Mouse (Mus musculus) cerebellum, adult 11 months (tissue): Measurements from ENCODE around the gene Pip5kl1.

Experiments used
- DNase-seq: peaks from one replicate; pipeline ENCODE4 v3.0.0; 2022

Gene Pip5kl1

GRCm38 (mm10) chr2:32620682-32621516, 46.3 kb downstream of the Pip5kl1 start:
- DNase-seq = peak; percentile 6

- peak; percentile 10 for DNase-seq
Observed at GRCm38 (mm10) chr2:32621517-32621859, 46.9 kb downstream of the Pip5kl1 start, which contains the start of gene Ak1. Gene Ak1, plus strand, starts transcription at chr2:32621758.

GRCm38 (mm10) chr2:32624111-32624748, 49.6 kb downstream of the Pip5kl1 start:
- no peak for DNase-seq

- DNase-seq = peak; percentile 85
Observed at GRCm38 (mm10) chr2:32625212-32625872, 50.7 kb downstream of the Pip5kl1 start.

- DNase-seq = peak; percentile 76
Observed at GRCm38 (mm10) chr2:32625873-32626694, 51.5 kb downstream of the Pip5kl1 start.

GRCm38 (mm10) chr2:32627266-32628043, 52.9 kb downstream of the Pip5kl1 start:
- no peak for DNase-seq

- no peak for DNase-seq
Observed at GRCm38 (mm10) chr2:32628044-32628550, 53.5 kb downstream of the Pip5kl1 start.

GRCm38 (mm10) chr2:32628729-32629128, 54.1 kb downstream of the Pip5kl1 start:
- peak; percentile 63 for DNase-seq

GRCm38 (mm10) chr2:32629276-32629976, 54.8 kb downstream of the Pip5kl1 start:
- no peak for DNase-seq

- DNase-seq = no peak
Observed at GRCm38 (mm10) chr2:32630036-32630435, 55.4 kb downstream of the Pip5kl1 start.

GRCm38 (mm10) chr2:32631046-32631445, 56.4 kb downstream of the Pip5kl1 start:
- DNase-seq = no peak

- peak; percentile 73 for DNase-seq
Observed at GRCm38 (mm10) chr2:32631737-32632394, 57.3 kb downstream of the Pip5kl1 start.
